Mouse (Mus musculus): ENCODE measurements around the gene Gm16503. TPM values are rescaled to one million over a fixed set of nuclear protein-coding genes. Genes with fewer than 3 reads are reported as not detected.

Gm16503 gene
- polyA plus RNA-seq (2014; fragmentation: Illumina TruSeq; extraction: RNeasy Lipid Tissue Mini Kit (QIAGEN cat#74804); ENCODE audit: low read depth, low replicate concordance), result not detected

GRCm38 (mm10) chr4:147539918-147540317 is at the start of gene Gm16503:
TSS of gene Gm16503 (plus strand) at chr4:147540218.

GRCm38 (mm10) chr4:147492117-147492516 is 47.9 kb upstream of the Gm16503 start, which contains the start of gene Zfp982:
TSS of gene Zfp982 (plus strand) at chr4:147492417.

GRCm38 (mm10) chr4:147553071-147553470 is 13.1 kb downstream of the Gm16503 start, which contains the start of gene Zfp985:
TSS of gene Zfp985 (plus strand) at chr4:147553277.

Other genes with a start within 250 kb of the Gm16503 start
- gene Zfp988, start 234.5 kb upstream of the Gm16503 start, polyA plus RNA-seq (2014; fragmentation: Illumina TruSeq; extraction: RNeasy Lipid Tissue Mini Kit (QIAGEN cat#74804); ENCODE audit: low read depth, low replicate concordance), result not detected
- gene Zfp978, start 178.9 kb upstream of the Gm16503 start, polyA plus RNA-seq (2014; fragmentation: Illumina TruSeq; extraction: RNeasy Lipid Tissue Mini Kit (QIAGEN cat#74804); ENCODE audit: low read depth, low replicate concordance), result not detected
- gene Zfp982, start 47.8 kb upstream of the Gm16503 start, polyA plus RNA-seq (2014; fragmentation: Illumina TruSeq; extraction: RNeasy Lipid Tissue Mini Kit (QIAGEN cat#74804); ENCODE audit: low read depth, low replicate concordance), result 12.8 TPM
- not detected for gene Zfp985, start 13.1 kb downstream of the Gm16503 start, polyA plus RNA-seq (2014; fragmentation: Illumina TruSeq; extraction: RNeasy Lipid Tissue Mini Kit (QIAGEN cat#74804); ENCODE audit: low read depth, low replicate concordance)
- 0.34 TPM for gene Zfp979, start 102.3 kb downstream of the Gm16503 start, polyA plus RNA-seq (2014; fragmentation: Illumina TruSeq; extraction: RNeasy Lipid Tissue Mini Kit (QIAGEN cat#74804); ENCODE audit: low read depth, low replicate concordance)
- gene Zfp534, start 162.3 kb downstream of the Gm16503 start, polyA plus RNA-seq (2014; fragmentation: Illumina TruSeq; extraction: RNeasy Lipid Tissue Mini Kit (QIAGEN cat#74804); ENCODE audit: low read depth, low replicate concordance), result not detected

All from liver, adult 10 weeks (tissue).